Mouse (Mus musculus) forebrain, embryonic 14.5 days (tissue): ENCODE measurements around the gene Mrpl27. TPM values are rescaled to one million over a fixed set of nuclear protein-coding genes. Genes with fewer than 3 reads are reported as not detected.
A peak's percentile ranks its signal among the peaks of the same experiment; 100 is the strongest.

Experiments
- ATAC-seq: fragments of 200-750 bp; cut with Nextera tagmentation; 2 replicates; pipeline ENCODE4 v1.8.0; 2017; ENCODE audit warnings: mild to moderate bottlenecking, moderate library complexity
- DNase-seq: peaks from one replicate; pipeline ENCODE4 v3.0.0-alpha.2; 2015; ENCODE audit warnings: low spot score
- H3K27ac ChIP-seq: fragments of 300-500 bp; sonication (generic); 2 replicates; pipeline ENCODE4 v1.5.1; 2014; ENCODE audit warnings: low read depth, mild to moderate bottlenecking, control low read depth, low read length, moderate library complexity
- H3K27me3 ChIP-seq: fragments of 300-500 bp; sonication (generic); replicated peaks from 2 replicates; pipeline ENCODE4 v1.6.1; 2014; ENCODE audit warnings: low read length, control low read depth, mixed read lengths; ENCODE audit not compliant: control insufficient read depth, insufficient read depth
- H3K36me3 ChIP-seq: fragments of 300-500 bp; sonication (generic); 2 replicates; pipeline ENCODE4 v1.6.1; 2014; ENCODE audit warnings: low read length, control low read depth; ENCODE audit not compliant: control insufficient read depth, insufficient read depth
- H3K4me1 ChIP-seq: fragments of 300-500 bp; sonication (generic); 2 replicates; pipeline ENCODE4 v1.6.1; 2014; ENCODE audit warnings: antibody characterized with exemption, low read length, control low read depth; ENCODE audit not compliant: control insufficient read depth, insufficient read depth
- H3K4me2 ChIP-seq: fragments of 300-500 bp; sonication (generic); 2 replicates; pipeline ENCODE4 v1.6.1; 2014; ENCODE audit warnings: mild to moderate bottlenecking, control low read depth, low read length
- H3K4me3 ChIP-seq: fragments of 300-500 bp; sonication (generic); 2 replicates; pipeline ENCODE4 v1.5.1; 2014; ENCODE audit warnings: low read depth, low read length, control low read depth
- H3K9ac ChIP-seq: fragments of 300-500 bp; sonication (generic); 2 replicates; pipeline ENCODE4 v1.6.1; 2014; ENCODE audit warnings: mild to moderate bottlenecking, low read length, control low read depth, moderate library complexity
- H3K9me3 ChIP-seq: fragments of 300-500 bp; sonication (generic); replicated peaks from 2 replicates; pipeline ENCODE4 v1.6.1; 2016; ENCODE audit warnings: low read length, control low read depth, mixed read lengths; ENCODE audit not compliant: control insufficient read depth
- WGBS: fragments of 180-500 bp; shearing (Covaris S2); extraction: QIAGEN DNeasy Blood & Tissue Kit; methylation state at CpG from one replicate; pipeline ENCODE4 v1.1.7; 2014; 5-methylcytosine and 5-hydroxymethylcytosine counted together
- polyA plus RNA-seq: library from polyadenylated mRNA; unstranded; fragments of >200 nt; fragmentation: Nextera tagmentation; extraction: Ambion mirVana; gene quantifications from 2 replicates; pipeline ENCODE4 v1.2.1, GENCODE M21; 2014

The Mrpl27 gene
- polyA plus RNA-seq, 1 experiment from 2014 or later, result 111 TPM

DNA sequence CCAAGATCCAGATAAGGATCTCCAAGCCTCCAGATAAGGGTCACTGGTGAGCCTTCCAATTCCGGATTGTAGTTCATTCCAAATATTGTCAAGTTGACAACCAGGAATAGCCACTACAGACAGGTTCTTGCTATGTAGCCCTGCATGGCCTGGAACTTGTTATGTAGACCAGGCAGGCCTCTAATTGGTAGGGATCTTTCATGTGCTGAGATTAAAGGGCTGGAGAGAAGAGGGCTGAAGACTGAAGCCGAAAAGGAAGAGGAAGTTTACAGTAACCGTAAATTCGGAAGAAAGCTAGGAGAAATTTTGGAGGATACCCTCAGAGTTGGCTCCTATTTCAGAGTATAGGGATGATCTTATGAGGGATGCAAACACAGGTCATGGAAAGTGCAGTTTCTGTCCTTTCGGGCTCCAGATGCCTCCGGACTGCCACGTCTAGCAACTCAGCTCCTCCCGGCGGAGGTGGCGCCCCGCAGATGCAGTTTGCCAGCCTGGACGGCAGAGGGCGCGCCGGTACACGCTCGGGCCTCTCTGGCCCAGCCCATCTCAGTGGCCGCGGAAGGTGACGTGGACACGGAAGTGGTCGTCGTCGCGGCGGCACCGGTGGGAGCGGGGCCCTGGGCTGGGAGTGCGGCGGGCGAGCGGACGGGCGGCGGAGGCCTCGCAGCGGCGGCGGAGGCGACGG is 24.2 kb upstream of the Mrpl27 start, which contains the start of gene Lrrc59:
Gene Lrrc59 (plus strand): TSS at position 569 of the 685 bp plus-strand sequence.
- peak within 1 kb of the TSS; percentile 86 for H3K4me2 ChIP-seq
- H3K9me3 ChIP-seq, result no peaks in the 10 kb centered on the region
- H3K36me3 ChIP-seq, result peaks cover 25% of the 10 kb centered on the region
- H3K27ac ChIP-seq, result peak within 1 kb of the TSS; percentile 55
- peak; percentile 98 for ATAC-seq
- no peaks in the 10 kb centered on the region for H3K27me3 ChIP-seq
- H3K4me1 ChIP-seq, result peaks cover 5% of the 10 kb centered on the region
- WGBS, result 7% methylated on average over 40 of the region's 41 CpGs
- H3K9ac ChIP-seq, result peak within 1 kb of the TSS; percentile 88
- H3K4me3 ChIP-seq, result peak within 1 kb of the TSS; percentile 98
- peak; percentile 91 for DNase-seq

DNA sequence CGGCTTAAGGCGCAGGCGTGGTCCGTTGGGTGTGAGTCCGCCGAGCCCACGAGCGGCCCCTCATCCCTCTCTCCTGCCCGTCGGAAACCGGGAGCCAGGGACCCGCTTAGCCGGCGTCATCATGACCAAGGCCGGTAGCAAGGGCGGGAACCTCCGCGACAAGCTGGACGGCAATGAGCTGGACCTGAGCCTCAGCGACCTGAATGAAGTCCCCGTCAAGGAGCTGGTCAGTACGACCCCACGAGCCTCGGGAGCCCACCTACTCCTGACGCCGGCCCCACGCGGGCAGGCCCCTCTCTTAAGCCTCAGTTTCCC is 23.7 kb upstream of the Mrpl27 start:
- WGBS, result under 1% methylated on average over 28 of the region's 28 CpGs
- H3K9me3 ChIP-seq, result no peaks in the 10 kb centered on the region
- peak overlapping the region; percentile 86 for H3K4me2 ChIP-seq
- peaks cover 30% of the 10 kb centered on the region for H3K36me3 ChIP-seq
- peaks cover 5% of the 10 kb centered on the region for H3K4me1 ChIP-seq
- peak overlapping the region; percentile 55 for H3K27ac ChIP-seq
- ATAC-seq (peak; percentile 43; the same call in 1 of the 2 replicates), DNase-seq (no peak)
- no peaks in the 10 kb centered on the region for H3K27me3 ChIP-seq
- H3K4me3 ChIP-seq, result peak overlapping the region; percentile 98
- peak overlapping the region; percentile 88 for H3K9ac ChIP-seq

DNA sequence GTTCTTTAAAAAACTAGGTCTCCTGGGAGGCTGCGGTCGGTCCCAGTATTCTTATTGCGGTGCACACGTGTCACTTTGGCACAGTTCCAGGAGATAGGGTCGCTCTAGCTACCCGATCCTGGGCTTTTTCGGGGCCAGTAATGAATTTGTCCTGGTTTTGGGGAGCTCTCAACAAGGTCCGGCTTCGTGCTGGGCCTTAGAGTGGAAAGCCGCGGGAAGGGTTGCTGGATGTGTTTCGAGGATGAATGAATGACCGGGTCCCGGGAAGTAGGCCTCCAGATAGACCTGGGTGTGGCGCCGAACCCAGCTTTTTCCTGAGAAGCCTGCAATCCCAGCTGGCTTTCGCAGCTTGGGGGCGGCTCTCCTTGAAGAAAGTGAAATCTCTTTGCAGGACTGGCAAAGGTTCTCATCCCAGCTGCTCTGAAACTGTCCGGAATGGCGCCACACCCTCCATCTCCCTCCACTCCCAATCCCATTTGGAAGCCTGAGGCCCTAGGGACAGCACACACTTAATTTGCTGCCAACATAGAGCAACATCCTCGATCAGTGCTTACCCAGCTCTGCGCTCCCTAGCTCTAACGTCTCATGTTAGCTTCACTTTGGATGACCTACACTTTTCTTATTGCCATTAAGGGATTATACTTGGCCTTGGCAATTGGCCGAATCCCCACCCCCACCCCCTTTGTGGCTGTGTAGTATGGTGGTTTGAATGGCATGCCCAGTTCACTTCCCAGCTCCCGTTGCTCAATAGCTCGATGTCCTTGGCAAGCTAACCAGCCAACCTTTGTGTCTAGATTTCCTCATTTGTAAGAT is 23.2 kb upstream of the Mrpl27 start:
- Histone ChIP-seq H3K4me1 (peaks cover 5% of the 10 kb centered on the region), H3K36me3 (peaks cover 36% of the 10 kb centered on the region), H3K27me3 (no peaks in the 10 kb centered on the region), H3K4me2 (peak overlapping the region; percentile 86), H3K9me3 (no peaks in the 10 kb centered on the region), H3K4me3 (peak overlapping the region; percentile 98), H3K9ac (peak overlapping the region; percentile 88), H3K27ac (peak overlapping the region; percentile 55; the same call in 1 of the 2 replicates)
- DNase-seq (peak; percentile 60), ATAC-seq (peak; percentile 22)
- 10% methylated on average over 26 of the region's 26 CpGs for WGBS

DNA sequence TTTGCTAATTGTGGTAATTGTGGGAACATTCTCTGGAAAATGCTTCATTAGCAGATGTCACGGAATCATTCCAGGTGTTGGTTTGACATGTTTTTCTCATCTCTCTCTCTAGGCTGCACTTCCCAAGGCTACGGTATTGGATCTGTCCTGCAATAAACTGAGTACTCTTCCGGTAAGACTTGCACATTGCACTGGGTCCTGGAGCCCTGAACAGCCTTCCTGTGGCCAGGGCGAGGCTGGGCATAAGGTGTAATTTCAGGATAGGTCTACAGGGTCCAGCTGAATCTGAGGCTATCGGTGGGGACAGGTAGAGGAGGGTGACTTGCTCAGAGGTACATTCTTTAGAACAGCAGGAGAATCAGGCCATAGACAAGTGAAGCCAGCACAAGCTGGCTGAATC is 21.6 kb upstream of the Mrpl27 start:
- H3K36me3 ChIP-seq, result peaks cover 52% of the 10 kb centered on the region
- WGBS, result 96% methylated on average over 5 of the region's 5 CpGs

DNA sequence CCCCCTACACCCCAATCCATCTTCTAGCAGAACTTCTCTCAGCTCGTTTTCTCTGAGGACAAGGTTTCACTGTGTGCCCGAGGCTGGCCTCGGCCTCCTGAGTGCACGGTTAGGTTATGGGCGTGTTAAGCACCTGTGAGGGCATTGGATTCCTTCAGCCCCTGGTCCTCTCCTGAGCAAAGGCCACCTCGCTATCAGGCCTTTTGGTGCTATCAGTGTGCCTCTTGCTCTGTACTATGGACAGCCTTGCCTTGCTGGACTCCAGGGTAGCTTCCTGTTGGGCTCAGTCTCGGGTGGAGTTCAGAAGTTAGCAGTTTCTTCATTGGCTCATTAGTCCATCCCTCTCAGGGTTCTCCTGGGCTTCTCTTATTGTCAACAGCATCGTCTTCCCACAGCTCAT is 20.6 kb upstream of the Mrpl27 start:
- Histone ChIP-seq H3K4me1 (peaks cover 5% of the 10 kb centered on the region), H3K9ac (no peak overlapping the region), H3K27me3 (no peaks in the 10 kb centered on the region), H3K27ac (no peak overlapping the region), H3K36me3 (peaks cover 62% of the 10 kb centered on the region), H3K4me2 (no peak overlapping the region), H3K9me3 (no peaks in the 10 kb centered on the region), H3K4me3 (no peak overlapping the region)
- DNase-seq, result no peak
- no peak for ATAC-seq
- 85% methylated on average over 8 of the region's 8 CpGs for WGBS

More for the DNA sequence above, 21.6 kb upstream of the Mrpl27 start:
- Histone ChIP-seq H3K4me1 (peaks cover 5% of the 10 kb centered on the region), H3K27me3 (no peaks in the 10 kb centered on the region), H3K4me2 (no peak overlapping the region), H3K9me3 (no peaks in the 10 kb centered on the region), H3K27ac (no peak overlapping the region), H3K4me3 (no peak overlapping the region), H3K9ac (no peak overlapping the region)
- DNase-seq (no peak), ATAC-seq (no peak)

DNA sequence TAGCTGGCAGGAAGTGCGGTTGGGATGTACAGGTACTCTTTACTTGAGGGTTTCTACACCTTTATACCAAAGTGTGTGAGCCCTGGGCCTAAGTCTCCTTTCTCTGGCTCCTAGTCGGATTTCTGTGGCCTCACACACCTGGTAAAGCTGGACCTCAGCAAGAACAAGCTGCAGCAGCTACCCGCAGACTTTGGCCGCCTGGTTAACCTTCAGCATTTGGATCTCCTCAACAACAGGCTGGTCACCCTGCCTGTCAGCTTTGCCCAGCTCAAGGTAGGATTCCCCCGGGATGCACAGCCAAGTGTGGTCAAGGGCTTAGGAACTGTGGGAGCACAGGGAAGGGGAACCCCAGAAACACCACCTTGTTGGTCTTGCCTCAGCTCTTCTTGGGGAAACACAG is 19.1 kb upstream of the Mrpl27 start:
- Histone ChIP-seq H3K27me3 (no peaks in the 10 kb centered on the region), H3K36me3 (peaks cover 76% of the 10 kb centered on the region), H3K4me3 (no peak overlapping the region), H3K4me1 (peaks cover 5% of the 10 kb centered on the region), H3K9me3 (no peaks in the 10 kb centered on the region), H3K27ac (no peak overlapping the region), H3K9ac (no peak overlapping the region), H3K4me2 (no peak overlapping the region)
- 89% methylated on average over 5 of the region's 5 CpGs for WGBS
- no peak for DNase-seq
- ATAC-seq, result no peak

DNA sequence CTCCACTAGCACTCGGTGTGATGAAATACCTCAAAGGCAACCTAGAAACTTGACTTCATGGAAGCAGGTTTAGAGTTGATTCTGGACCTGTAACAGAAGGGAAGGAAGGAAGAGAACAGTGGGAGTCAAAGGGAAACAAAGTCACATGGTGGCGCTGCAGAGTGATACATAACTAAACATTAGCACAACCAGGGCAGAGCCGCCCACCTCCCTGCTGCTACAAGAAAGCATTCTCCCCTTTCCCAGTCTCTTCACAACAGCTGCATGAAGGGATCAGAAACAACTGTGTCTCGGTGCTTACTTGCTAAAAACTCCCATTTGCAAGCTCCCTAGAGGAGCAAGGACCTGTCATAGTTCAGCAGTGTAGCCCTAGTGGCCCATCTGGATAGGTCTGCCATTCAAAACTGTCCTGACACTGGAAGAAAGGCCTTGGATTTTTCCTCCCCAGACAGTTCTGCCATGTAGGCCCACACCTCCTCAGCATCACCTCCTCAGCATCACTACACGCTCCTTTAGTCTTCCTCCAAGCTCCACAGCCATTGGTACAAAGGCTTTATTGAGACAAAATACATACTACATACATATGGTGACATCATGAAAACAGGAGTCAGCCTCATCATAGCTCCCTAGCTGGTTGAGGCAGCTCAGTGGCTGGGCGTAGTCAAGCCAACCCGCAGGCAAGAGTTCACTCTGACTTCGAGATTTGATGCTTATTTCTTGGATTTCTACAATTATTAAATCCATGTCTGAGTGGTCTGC is 8.9 kb upstream of the Mrpl27 start:
- Histone ChIP-seq H3K4me3 (no peak overlapping the region), H3K9ac (no peak overlapping the region), H3K27me3 (no peaks in the 10 kb centered on the region), H3K4me1 (no peaks in the 10 kb centered on the region), H3K36me3 (peaks cover 85% of the 10 kb centered on the region), H3K4me2 (no peak overlapping the region), H3K27ac (no peak overlapping the region), H3K9me3 (no peaks in the 10 kb centered on the region)
- no peak for ATAC-seq
- WGBS, result 87% methylated on average over 8 of the region's 8 CpGs
- no peak for DNase-seq

- Histone ChIP-seq H3K27me3 (no peaks in the 10 kb centered on the region), H3K36me3 (peaks cover 77% of the 10 kb centered on the region), H3K9me3 (no peaks in the 10 kb centered on the region), H3K4me1 (no peaks in the 10 kb centered on the region), H3K4me2 (no peak overlapping the region), H3K9ac (no peak overlapping the region), H3K27ac (no peak overlapping the region), H3K4me3 (no peak overlapping the region)
- DNase-seq (no peak), ATAC-seq (no peak)
- WGBS, result 90% methylated on average over 4 of the region's 4 CpGs
Measured at GRCm38 (mm10) chr11:94646457-94646856, 7.1 kb upstream of the Mrpl27 start.
